Mouse (Mus musculus): ENCODE measurements around the gene D630003M21Rik.

Gene D630003M21Rik

GRCm38 (mm10) chr2:158161761-158162160 is 67.3 kb downstream of the D630003M21Rik start:
- no peak for DNase-seq

- peak; percentile 35 to 44 for DNase-seq
Observed at GRCm38 (mm10) chr2:158159376-158160235, 69.4 kb downstream of the D630003M21Rik start.

- DNase-seq: no peak
Observed at GRCm38 (mm10) chr2:158157654-158158053, 71.4 kb downstream of the D630003M21Rik start.

GRCm38 (mm10) chr2:158156487-158156886 is 72.5 kb downstream of the D630003M21Rik start:
- no peak for DNase-seq

- no peak for DNase-seq
Observed at GRCm38 (mm10) chr2:158155615-158156014, 73.4 kb downstream of the D630003M21Rik start.

GRCm38 (mm10) chr2:158155101-158155500 is 73.9 kb downstream of the D630003M21Rik start:
- no peak for DNase-seq

GRCm38 (mm10) chr2:158154641-158155040 is 74.4 kb downstream of the D630003M21Rik start:
- DNase-seq: no peak

- DNase-seq: peak; percentile 42 to 47
Observed at GRCm38 (mm10) chr2:158153728-158154343, 75.2 kb downstream of the D630003M21Rik start.

- no peak for DNase-seq
Observed at GRCm38 (mm10) chr2:158152685-158153309, 76.2 kb downstream of the D630003M21Rik start.

GRCm38 (mm10) chr2:158151077-158151476 is 77.9 kb downstream of the D630003M21Rik start:
- DNase-seq: peak; percentile 34 to 39

- DNase-seq: no peak
Observed at GRCm38 (mm10) chr2:158146971-158147370, 82.1 kb downstream of the D630003M21Rik start.

- peak; percentile 94 to 95 for DNase-seq
Observed at GRCm38 (mm10) chr2:158146223-158146622, 82.8 kb downstream of the D630003M21Rik start, which contains the start of gene Tgm2. TSS of gene Tgm2 (minus strand) at chr2:158146436.

GRCm38 (mm10) chr2:158145528-158146065 is 83.4 kb downstream of the D630003M21Rik start:
- DNase-seq: no peak

- DNase-seq: no peak
Observed at GRCm38 (mm10) chr2:158144750-158145527, 84.1 kb downstream of the D630003M21Rik start.

GRCm38 (mm10) chr2:158144263-158144662 is 84.8 kb downstream of the D630003M21Rik start:
- DNase-seq: no peak

GRCm38 (mm10) chr2:158143816-158144215 is 85.2 kb downstream of the D630003M21Rik start:
- no peak for DNase-seq

- no peak for DNase-seq
Observed at GRCm38 (mm10) chr2:158142981-158143380, 86.0 kb downstream of the D630003M21Rik start.

- DNase-seq: no peak
Observed at GRCm38 (mm10) chr2:158141690-158142440, 87.2 kb downstream of the D630003M21Rik start.

- DNase-seq: no peak
Observed at GRCm38 (mm10) chr2:158141271-158141670, 87.8 kb downstream of the D630003M21Rik start.

- no peak for DNase-seq
Observed at GRCm38 (mm10) chr2:158140664-158141063, 88.4 kb downstream of the D630003M21Rik start.

GRCm38 (mm10) chr2:158139628-158140027 is 89.4 kb downstream of the D630003M21Rik start:
- no peak for DNase-seq

GRCm38 (mm10) chr2:158138778-158139177 is 90.2 kb downstream of the D630003M21Rik start:
- DNase-seq: no peak

Measured in B cell, adult 2 months (primary cell).